Mouse (Mus musculus) cortical plate, adult 2 months (tissue): ENCODE measurements at regions not wholly inside any gene's neighbourhood (a gene's known extent, or its start where the extent isn't known, plus 50 kb on each side); places are given as distances from the start of the nearest gene placed in this dataset.

Source experiments
- CTCF ChIP-seq: fragments of 200-500 bp; IDR thresholded peaks from 2 replicates; pipeline ENCODE4 v1.5.1; 2011; ENCODE audit warnings: mild to moderate bottlenecking, control low read depth, low read length; ENCODE audit not compliant: insufficient read depth; ENCODE audit errors: extremely low read depth
- POLR2A ChIP-seq: fragments of 200-500 bp; IDR thresholded peaks from 2 replicates; pipeline ENCODE4 v1.6.1; 2011; ENCODE audit warnings: mild to moderate bottlenecking, low read length, control low read depth; ENCODE audit not compliant: insufficient read depth; ENCODE audit errors: extremely low read depth

- TF ChIP-seq POLR2A, result no peak
- TF ChIP-seq CTCF, result no peak
These were observed 445.9 kb upstream of the Grin3a start for GRCm38 (mm10) chr4:50291397-50291945.
